Mouse (Mus musculus) hindbrain, embryonic 16.5 days (tissue): ENCODE measurements around the gene Lars2. TPM values are rescaled to one million over a fixed set of nuclear protein-coding genes. Genes with fewer than 3 reads are reported as not detected.
"Not testable (repeated sequence)": the region's sequence is repeated elsewhere in the genome, so short reads cannot be mapped to it uniquely, and the experiment has no call there.

Source experiments
- ATAC-seq: fragments of 200-750 bp; cut with Nextera tagmentation; 2 replicates; pipeline ENCODE4 v1.8.0; 2017; ENCODE audit warnings: moderate TSS enrichment, moderate library complexity
- H3K27ac ChIP-seq: fragments of 300-500 bp; sonication (generic); 2 replicates; pipeline ENCODE4 v1.5.1; 2014; ENCODE audit warnings: low read depth, mild to moderate bottlenecking, control low read depth, low read length, moderate library complexity
- H3K27me3 ChIP-seq: fragments of 300-500 bp; sonication (generic); replicated peaks from 2 replicates; pipeline ENCODE4 v1.6.1; 2014; ENCODE audit warnings: low read length; ENCODE audit not compliant: control insufficient read depth, insufficient read depth
- H3K36me3 ChIP-seq: fragments of 300-500 bp; sonication (generic); 2 replicates; pipeline ENCODE4 v1.6.1; 2014; ENCODE audit warnings: mild to moderate bottlenecking, low read length, moderate library complexity, mixed read lengths; ENCODE audit not compliant: control insufficient read depth, insufficient read depth
- H3K4me1 ChIP-seq: fragments of 300-500 bp; sonication (generic); 2 replicates; pipeline ENCODE4 v1.6.1; 2014; ENCODE audit warnings: low read depth, low read length; ENCODE audit not compliant: control insufficient read depth, insufficient read depth
- H3K4me2 ChIP-seq: fragments of 300-500 bp; sonication (generic); 2 replicates; pipeline ENCODE4 v1.6.1; 2014; ENCODE audit warnings: mild to moderate bottlenecking, low read length, control low read depth, moderate library complexity
- H3K4me3 ChIP-seq: fragments of 300-500 bp; sonication (generic); 2 replicates; pipeline ENCODE4 v1.5.1; 2014; ENCODE audit warnings: mild to moderate bottlenecking, low read length, control low read depth, moderate library complexity
- H3K9ac ChIP-seq: fragments of 300-500 bp; sonication (generic); 2 replicates; pipeline ENCODE4 v1.6.1; 2014; ENCODE audit warnings: low read depth, mild to moderate bottlenecking, control low read depth, low read length, moderate library complexity
- H3K9me3 ChIP-seq: fragments of 300-500 bp; sonication (generic); 2 replicates; pipeline ENCODE4 v1.6.1; 2014; ENCODE audit warnings: mild to moderate bottlenecking, low read length, moderate library complexity; ENCODE audit not compliant: control insufficient read depth
- WGBS: fragments of 180-500 bp; shearing (Covaris S2); extraction: QIAGEN DNeasy Blood & Tissue Kit; methylation state at CpG from one replicate; pipeline ENCODE4 v1.1.7; 2014; 5-methylcytosine and 5-hydroxymethylcytosine counted together
- polyA plus RNA-seq: library from polyadenylated mRNA; unstranded; fragments of >200 nt; fragmentation: Nextera tagmentation; extraction: Ambion mirVana; gene quantifications from 2 replicates; pipeline ENCODE4 v1.2.1, GENCODE M21; 2015

Lars2 gene
- polyA plus RNA-seq, 1 experiment from 2014 or later = 610 TPM

- no peak for ATAC-seq
- Histone ChIP-seq H3K27me3 (no peaks in the 10 kb centered on the region), H3K4me1 (no peaks in the 10 kb centered on the region; the same call in 1 of the 2 replicates), H3K36me3 (no peaks in the 10 kb centered on the region), H3K4me3 (no peak overlapping the region), H3K9ac (no peak overlapping the region), H3K9me3 (no peaks in the 10 kb centered on the region), H3K4me2 (no peak overlapping the region), H3K27ac (no peak overlapping the region)
- WGBS = 71% methylated on average over 3 of the region's 3 CpGs
Observed at GRCm38 (mm10) chr9:123343069-123343468, 23.7 kb upstream of the Lars2 start.

GRCm38 (mm10) chr9:123349286-123349685, 17.4 kb upstream of the Lars2 start:
- not testable (repeated sequence) for H3K4me2 ChIP-seq, H3K27ac ChIP-seq, H3K4me1 ChIP-seq, H3K9ac ChIP-seq, H3K27me3 ChIP-seq, H3K9me3 ChIP-seq, H3K36me3 ChIP-seq, ATAC-seq, H3K4me3 ChIP-seq
- 91% methylated on average over 1 of the region's 1 CpGs for WGBS

- Histone ChIP-seq H3K4me1 (no peaks in the 10 kb centered on the region), H3K4me3 (no peak overlapping the region), H3K27ac (no peak overlapping the region), H3K4me2 (no peak overlapping the region), H3K27me3 (no peaks in the 10 kb centered on the region), H3K9ac (no peak overlapping the region), H3K9me3 (no peaks in the 10 kb centered on the region), H3K36me3 (no peaks in the 10 kb centered on the region)
- ATAC-seq = no peak
- WGBS = 64% methylated on average over 3 of the region's 3 CpGs
Observed at GRCm38 (mm10) chr9:123359981-123360380, 6.7 kb upstream of the Lars2 start.

- Histone ChIP-seq H3K27ac (no peak overlapping the region), H3K4me1 (peaks cover 11% of the 10 kb centered on the region), H3K36me3 (no peaks in the 10 kb centered on the region)
Observed at GRCm38 (mm10) chr9:123365353-123365752, 1.4 kb upstream of the Lars2 start.

GRCm38 (mm10) chr9:123365942-123366707, 602 bp upstream of the Lars2 start:
- peak overlapping the region; percentile 84 for H3K9ac ChIP-seq
- H3K4me3 ChIP-seq = peak overlapping the region; percentile 76
- peak overlapping the region; percentile 90 for H3K27ac ChIP-seq
- no peaks in the 10 kb centered on the region for H3K36me3 ChIP-seq
- H3K9me3 ChIP-seq = no peaks in the 10 kb centered on the region
- peak; percentile 84 for ATAC-seq
- WGBS = 23% methylated on average over 9 of the region's 9 CpGs
- peaks cover 11% of the 10 kb centered on the region for H3K4me1 ChIP-seq
- peak overlapping the region; percentile 88 for H3K4me2 ChIP-seq
- H3K27me3 ChIP-seq = no peaks in the 10 kb centered on the region

More at GRCm38 (mm10) chr9:123365353-123365752, 1.4 kb upstream of the Lars2 start:
- Histone ChIP-seq H3K4me3 (no peak overlapping the region), H3K27me3 (no peaks in the 10 kb centered on the region), H3K9ac (no peak overlapping the region), H3K9me3 (no peaks in the 10 kb centered on the region), H3K4me2 (no peak overlapping the region)
- WGBS = 67% methylated on average over 1 of the region's 1 CpGs
- no peak for ATAC-seq

GRCm38 (mm10) chr9:123367636-123368035, 909 bp downstream of the Lars2 start:
- H3K9me3 ChIP-seq = no peaks in the 10 kb centered on the region
- no peaks in the 10 kb centered on the region for H3K27me3 ChIP-seq
- peak overlapping the region; percentile 76 for H3K4me3 ChIP-seq
- ATAC-seq = no peak
- peak overlapping the region; percentile 84; the same call in 1 of the 2 replicates for H3K9ac ChIP-seq
- peaks cover 4% of the 10 kb centered on the region; the same call in 1 of the 2 replicates for H3K36me3 ChIP-seq
- peaks cover 11% of the 10 kb centered on the region for H3K4me1 ChIP-seq
- no peak overlapping the region; the same call in 1 of the 2 replicates for H3K27ac ChIP-seq
- H3K4me2 ChIP-seq = peak overlapping the region; percentile 88

GRCm38 (mm10) chr9:123382399-123382798, 15.7 kb downstream of the Lars2 start:
- WGBS = 75% methylated on average over 5 of the region's 5 CpGs
- Histone ChIP-seq H3K9ac (no peak overlapping the region), H3K4me3 (no peak overlapping the region), H3K36me3 (peaks cover 8% of the 10 kb centered on the region), H3K4me1 (peaks cover 15% of the 10 kb centered on the region), H3K4me2 (no peak overlapping the region), H3K27me3 (no peaks in the 10 kb centered on the region), H3K27ac (no peak overlapping the region), H3K9me3 (no peaks in the 10 kb centered on the region)
- ATAC-seq = no peak

- H3K9ac ChIP-seq = no peak overlapping the region
- H3K9me3 ChIP-seq = no peaks in the 10 kb centered on the region
- 42% methylated on average over 3 of the region's 3 CpGs for WGBS
- H3K36me3 ChIP-seq = no peaks in the 10 kb centered on the region; the same call in 1 of the 2 replicates
- H3K27ac ChIP-seq = peak overlapping the region; percentile 34; the same call in 1 of the 2 replicates
- ATAC-seq = peak; percentile 74
- H3K27me3 ChIP-seq = no peaks in the 10 kb centered on the region
- H3K4me1 ChIP-seq = peaks cover 15% of the 10 kb centered on the region
- H3K4me2 ChIP-seq = no peak overlapping the region
- no peak overlapping the region for H3K4me3 ChIP-seq
Observed at GRCm38 (mm10) chr9:123384696-123385095, 18.0 kb downstream of the Lars2 start.

- 40% methylated on average over 5 of the region's 5 CpGs for WGBS
- H3K9me3 ChIP-seq = no peaks in the 10 kb centered on the region
- no peaks in the 10 kb centered on the region for H3K27me3 ChIP-seq
- H3K4me3 ChIP-seq = no peak overlapping the region
- H3K4me2 ChIP-seq = no peak overlapping the region
- no peaks in the 10 kb centered on the region; the same call in 1 of the 2 replicates for H3K36me3 ChIP-seq
- H3K27ac ChIP-seq = peak overlapping the region; percentile 39; the same call in 1 of the 2 replicates
- H3K9ac ChIP-seq = no peak overlapping the region
- peak; percentile 74 for ATAC-seq
- peaks cover 15% of the 10 kb centered on the region for H3K4me1 ChIP-seq
Observed at GRCm38 (mm10) chr9:123385352-123386198, 18.8 kb downstream of the Lars2 start.
